Mouse (Mus musculus): ENCODE measurements around the gene Cdcp1. TPM values are rescaled to one million over a fixed set of nuclear protein-coding genes. Genes with fewer than 3 reads are reported as not detected.

The Cdcp1 gene
- polyA plus RNA-seq, 1 experiment from 2014 or later = 0.19 TPM

- H3K27ac ChIP-seq (ENCODE audit: low read length) = no peak overlapping the region
- H3K9ac ChIP-seq (ENCODE audit: low read depth, low read length) = no peak overlapping the region
- 75% methylated on average over 3 of the region's 3 CpGs for WGBS
Observed at GRCm38 (mm10) chr9:123152026-123152425, 63.8 kb downstream of the Cdcp1 start.

DNA sequence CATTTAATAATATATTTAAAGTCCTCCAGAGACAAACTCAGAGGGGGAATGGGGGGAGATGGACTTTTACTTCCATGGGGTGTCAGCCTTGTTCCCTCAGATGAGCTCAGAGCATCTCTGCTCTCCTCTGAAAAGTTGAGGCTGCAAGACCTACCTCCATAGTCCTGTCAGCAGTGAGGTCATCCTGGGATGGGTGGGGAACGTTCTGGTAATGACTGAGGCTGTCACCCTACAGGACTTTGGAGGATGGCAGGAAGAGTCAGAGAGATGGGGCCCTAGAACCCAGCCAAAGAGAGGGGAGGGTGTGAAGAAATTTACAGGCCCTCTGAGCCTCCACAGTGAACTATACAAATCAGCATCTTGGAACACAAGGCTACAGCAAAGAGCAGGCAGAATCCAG is 64.3 kb downstream of the Cdcp1 start:
- Histone ChIP-seq H3K4me2 (ENCODE audit: low read length) (no peak overlapping the region), H3K27ac (ENCODE audit: low read length) (no peak overlapping the region), H3K4me3 (ENCODE audit: low read depth, low read length) (no peak overlapping the region), H3K9ac (ENCODE audit: low read depth, low read length) (no peak overlapping the region), H3K9me3 (replicated peaks; ENCODE audit: control insufficient read depth, low read length, poor library complexity, severe bottlenecking) (no peaks in the 10 kb centered on the region), H3K27me3 (ENCODE audit: control insufficient read depth, insufficient read depth, low read depth, low read length) (no peaks in the 10 kb centered on the region), H3K4me1 (ENCODE audit: control insufficient read depth, insufficient read depth, low read length) (no peaks in the 10 kb centered on the region), H3K36me3 (ENCODE audit: control insufficient read depth, insufficient read depth, low read length) (no peaks in the 10 kb centered on the region)
- ATAC-seq = no peak
- WGBS = 55% methylated on average over 1 of the region's 1 CpGs

More at GRCm38 (mm10) chr9:123152026-123152425, 63.8 kb downstream of the Cdcp1 start:
- Histone ChIP-seq H3K4me2 (ENCODE audit: low read length) (no peak overlapping the region), H3K27me3 (ENCODE audit: control insufficient read depth, insufficient read depth, low read depth, low read length) (no peaks in the 10 kb centered on the region; the same call in 1 of the 2 replicates), H3K4me1 (ENCODE audit: control insufficient read depth, insufficient read depth, low read length) (no peaks in the 10 kb centered on the region), H3K9me3 (replicated peaks; ENCODE audit: control insufficient read depth, low read length, poor library complexity, severe bottlenecking) (no peaks in the 10 kb centered on the region), H3K36me3 (ENCODE audit: control insufficient read depth, insufficient read depth, low read length) (no peaks in the 10 kb centered on the region), H3K4me3 (ENCODE audit: low read depth, low read length) (no peak overlapping the region)
- no peak for ATAC-seq

- no peak within 1 kb of the TSS for H3K27ac ChIP-seq (ENCODE audit: low read length)
Observed at GRCm38 (mm10) chr9:123150241-123151020, 65.4 kb downstream of the Cdcp1 start, which contains the start of gene Clec3b. Clec3b (plus strand) TSS chr9:123150946.

DNA sequence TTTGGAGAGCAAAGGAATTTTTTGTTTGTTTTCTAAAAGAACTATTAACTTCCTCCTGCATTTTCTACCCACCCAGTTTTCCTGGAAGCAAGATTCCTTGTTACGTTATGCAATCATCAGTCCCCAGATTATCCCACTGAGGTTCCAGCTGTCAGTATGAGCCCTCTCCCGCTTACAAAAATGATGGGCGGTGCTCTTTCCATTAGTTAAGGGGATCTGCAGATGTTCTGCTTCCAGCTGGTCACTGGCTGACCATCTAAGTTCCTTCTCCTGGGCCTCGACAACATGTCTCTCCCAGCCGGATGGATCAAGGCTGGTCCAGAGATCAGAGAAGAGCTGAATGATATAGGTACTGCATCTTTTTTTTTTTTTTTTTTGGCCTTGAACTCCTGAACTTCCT is 67.4 kb downstream of the Cdcp1 start:
- 79% methylated on average over 5 of the region's 5 CpGs for WGBS
- Histone ChIP-seq H3K4me2 (ENCODE audit: low read length) (no peak overlapping the region), H3K27me3 (ENCODE audit: control insufficient read depth, insufficient read depth, low read depth, low read length) (no peaks in the 10 kb centered on the region), H3K36me3 (ENCODE audit: control insufficient read depth, insufficient read depth, low read length) (no peaks in the 10 kb centered on the region), H3K9me3 (replicated peaks; ENCODE audit: control insufficient read depth, low read length, poor library complexity, severe bottlenecking) (no peaks in the 10 kb centered on the region), H3K9ac (ENCODE audit: low read depth, low read length) (no peak overlapping the region), H3K27ac (ENCODE audit: low read length) (no peak overlapping the region), H3K4me3 (ENCODE audit: low read depth, low read length) (no peak overlapping the region), H3K4me1 (ENCODE audit: control insufficient read depth, insufficient read depth, low read length) (no peaks in the 10 kb centered on the region)
- no peak for ATAC-seq

More at GRCm38 (mm10) chr9:123150241-123151020, 65.4 kb downstream of the Cdcp1 start, which contains the start of gene Clec3b:
- Histone ChIP-seq H3K9me3 (replicated peaks; ENCODE audit: control insufficient read depth, low read length, poor library complexity, severe bottlenecking) (no peaks in the 10 kb centered on the region), H3K4me3 (ENCODE audit: low read depth, low read length) (no peak within 1 kb of the TSS), H3K27me3 (ENCODE audit: control insufficient read depth, insufficient read depth, low read depth, low read length) (no peaks in the 10 kb centered on the region), H3K4me1 (ENCODE audit: control insufficient read depth, insufficient read depth, low read length) (no peaks in the 10 kb centered on the region), H3K36me3 (ENCODE audit: control insufficient read depth, insufficient read depth, low read length) (no peaks in the 10 kb centered on the region), H3K9ac (ENCODE audit: low read depth, low read length) (no peak within 1 kb of the TSS), H3K4me2 (ENCODE audit: low read length) (no peak within 1 kb of the TSS)
- no peak for ATAC-seq
- WGBS = 73% methylated on average over 5 of the region's 5 CpGs

- WGBS = 84% methylated on average over 4 of the region's 4 CpGs
- no peak for ATAC-seq
- no peaks in the 10 kb centered on the region for H3K27me3 ChIP-seq (ENCODE audit: control insufficient read depth, insufficient read depth, low read depth, low read length)
- H3K9me3 ChIP-seq (replicated peaks; ENCODE audit: control insufficient read depth, low read length, poor library complexity, severe bottlenecking) = no peaks in the 10 kb centered on the region
- H3K36me3 ChIP-seq (ENCODE audit: control insufficient read depth, insufficient read depth, low read length) = peaks cover 19% of the 10 kb centered on the region
- H3K27ac ChIP-seq (ENCODE audit: low read length) = no peak overlapping the region
- no peak overlapping the region for H3K9ac ChIP-seq (ENCODE audit: low read depth, low read length)
- no peaks in the 10 kb centered on the region for H3K4me1 ChIP-seq (ENCODE audit: control insufficient read depth, insufficient read depth, low read length)
- H3K4me3 ChIP-seq (ENCODE audit: low read depth, low read length) = no peak overlapping the region
- H3K4me2 ChIP-seq (ENCODE audit: low read length) = no peak overlapping the region
Observed at GRCm38 (mm10) chr9:123139887-123140614, 75.8 kb downstream of the Cdcp1 start.

GRCm38 (mm10) chr9:123138891-123139474 is 76.9 kb downstream of the Cdcp1 start:
- Histone ChIP-seq H3K36me3 (ENCODE audit: control insufficient read depth, insufficient read depth, low read length) (peaks cover 19% of the 10 kb centered on the region), H3K27me3 (ENCODE audit: control insufficient read depth, insufficient read depth, low read depth, low read length) (no peaks in the 10 kb centered on the region), H3K9ac (ENCODE audit: low read depth, low read length) (no peak overlapping the region), H3K27ac (ENCODE audit: low read length) (peak overlapping the region; percentile 23; the same call in 1 of the 2 replicates), H3K9me3 (replicated peaks; ENCODE audit: control insufficient read depth, low read length, poor library complexity, severe bottlenecking) (no peaks in the 10 kb centered on the region), H3K4me2 (ENCODE audit: low read length) (no peak overlapping the region), H3K4me3 (ENCODE audit: low read depth, low read length) (no peak overlapping the region), H3K4me1 (ENCODE audit: control insufficient read depth, insufficient read depth, low read length) (no peaks in the 10 kb centered on the region)
- 66% methylated on average over 5 of the region's 5 CpGs for WGBS
- peak; percentile 42; the same call in 1 of the 2 replicates for ATAC-seq

GRCm38 (mm10) chr9:123136953-123137682 is 78.7 kb downstream of the Cdcp1 start:
- Histone ChIP-seq H3K4me2 (ENCODE audit: low read length) (no peak overlapping the region), H3K36me3 (ENCODE audit: control insufficient read depth, insufficient read depth, low read length) (peaks cover 30% of the 10 kb centered on the region), H3K4me1 (ENCODE audit: control insufficient read depth, insufficient read depth, low read length) (no peaks in the 10 kb centered on the region), H3K27ac (ENCODE audit: low read length) (no peak overlapping the region), H3K4me3 (ENCODE audit: low read depth, low read length) (no peak overlapping the region), H3K27me3 (ENCODE audit: control insufficient read depth, insufficient read depth, low read depth, low read length) (no peaks in the 10 kb centered on the region), H3K9ac (ENCODE audit: low read depth, low read length) (no peak overlapping the region), H3K9me3 (replicated peaks; ENCODE audit: control insufficient read depth, low read length, poor library complexity, severe bottlenecking) (no peaks in the 10 kb centered on the region)
- ATAC-seq = no peak
- WGBS = 93% methylated on average over 7 of the region's 7 CpGs

- WGBS = 95% methylated on average over 3 of the region's 3 CpGs
- peaks cover 38% of the 10 kb centered on the region for H3K36me3 ChIP-seq (ENCODE audit: control insufficient read depth, insufficient read depth, low read length)
Observed at GRCm38 (mm10) chr9:123132994-123133393, 82.8 kb downstream of the Cdcp1 start.

More at GRCm38 (mm10) chr9:123132994-123133393, 82.8 kb downstream of the Cdcp1 start:
- no peak for ATAC-seq
- no peak overlapping the region for H3K4me3 ChIP-seq (ENCODE audit: low read depth, low read length)
- H3K9me3 ChIP-seq (replicated peaks; ENCODE audit: control insufficient read depth, low read length, poor library complexity, severe bottlenecking) = no peaks in the 10 kb centered on the region
- H3K27me3 ChIP-seq (ENCODE audit: control insufficient read depth, insufficient read depth, low read depth, low read length) = no peaks in the 10 kb centered on the region
- no peaks in the 10 kb centered on the region for H3K4me1 ChIP-seq (ENCODE audit: control insufficient read depth, insufficient read depth, low read length)
- H3K4me2 ChIP-seq (ENCODE audit: low read length) = no peak overlapping the region
- H3K27ac ChIP-seq (ENCODE audit: low read length) = no peak overlapping the region
- no peak overlapping the region for H3K9ac ChIP-seq (ENCODE audit: low read depth, low read length)
